Mouse (Mus musculus) kidney, adult 2 months (tissue): ENCODE results near the gene Stra6. TPM values are rescaled to one million over a fixed set of nuclear protein-coding genes. Genes with fewer than 3 reads are reported as not detected.

Experiments used
- DNase-seq: peaks from one replicate; pipeline ENCODE4 v3.0.0; 2021
- H3K27ac ChIP-seq: fragments of 200-500 bp; 2 replicates; pipeline ENCODE4 v1.5.1; 2012; ENCODE audit warnings: low read depth, low read length, control low read depth, inconsistent platforms; ENCODE audit not compliant: insufficient read depth
- H3K27me3 ChIP-seq: fragments of 200-500 bp; replicated peaks from 2 replicates; pipeline ENCODE4 v1.6.1; 2012; ENCODE audit warnings: mild to moderate bottlenecking, moderate library complexity, low read length, inconsistent platforms; ENCODE audit not compliant: control insufficient read depth, insufficient read depth
- H3K36me3 ChIP-seq: fragments of 200-500 bp; 2 replicates; pipeline ENCODE4 v1.6.1; 2012; ENCODE audit warnings: mild to moderate bottlenecking, moderate library complexity, low read length, inconsistent platforms; ENCODE audit not compliant: control insufficient read depth, insufficient read depth
- H3K4me1 ChIP-seq: fragments of 200-500 bp; 2 replicates; pipeline ENCODE4 v1.6.1; 2011; ENCODE audit warnings: low read length; ENCODE audit not compliant: control insufficient read depth, insufficient read depth
- H3K4me3 ChIP-seq: fragments of 200-500 bp; 2 replicates; pipeline ENCODE4 v1.5.1; 2011; ENCODE audit warnings: mild to moderate bottlenecking, low read depth, low read length, control low read depth; ENCODE audit not compliant: insufficient read depth
- CTCF ChIP-seq: fragments of 200-500 bp; conservative IDR thresholded peaks from 2 replicates; pipeline ENCODE4 v1.5.1; 2011; ENCODE audit warnings: low read depth, mild to moderate bottlenecking, control low read depth, low read length, moderate library complexity, mixed read lengths; ENCODE audit not compliant: insufficient read depth, insufficient read length
- POLR2A ChIP-seq: fragments of 200-500 bp; IDR thresholded peaks from one replicate; pipeline ENCODE4 v1.6.1; 2011; ENCODE audit warnings: low read depth, low read length, control low read depth
- WGBS: fragments of 180-500 bp; shearing (Covaris S2); methylation state at CpG from one replicate; pipeline ENCODE4 v1.1.7; 2018; 5-methylcytosine and 5-hydroxymethylcytosine counted together
- polyA plus RNA-seq: library from polyadenylated mRNA; depleted of rRNA; stranded (reverse); fragments of >200 nt; gene quantifications from 2 replicates; pipeline ENCODE4 v1.2.3, GENCODE M21; 2012

The Stra6 gene
- polyA plus RNA-seq, 1 experiment = 15.4 TPM

DNA sequence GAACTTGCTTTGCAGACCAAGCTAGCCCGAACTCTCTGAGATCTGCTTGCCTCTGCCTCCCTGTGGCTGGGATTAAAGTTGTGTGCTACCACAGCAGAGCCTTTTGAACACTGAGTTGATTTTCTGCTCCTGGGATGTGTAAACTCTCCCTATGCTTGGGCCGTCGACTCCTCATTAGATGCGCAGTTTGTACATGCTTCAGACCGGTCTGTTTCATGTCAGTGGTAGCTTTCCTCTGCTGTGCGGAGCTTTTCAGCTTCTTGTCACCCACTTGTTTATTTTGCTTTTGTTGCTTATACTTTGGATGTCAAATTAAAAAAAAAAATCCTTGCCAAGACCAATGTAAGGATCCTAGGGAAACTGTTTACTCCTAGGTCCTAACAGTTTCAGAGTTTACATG is 32.4 kb downstream of the Stra6 start:
- no peak overlapping the region for H3K27ac ChIP-seq
- no peaks in the 10 kb centered on the region for H3K4me1 ChIP-seq
- no peaks in the 10 kb centered on the region for H3K27me3 ChIP-seq
- TF ChIP-seq POLR2A (no peak), CTCF (no peak)
- DNase-seq = no peak
- H3K4me3 ChIP-seq = no peak overlapping the region
- H3K36me3 ChIP-seq = no peaks in the 10 kb centered on the region
- 87% methylated on average over 6 of the region's 6 CpGs for WGBS

DNA sequence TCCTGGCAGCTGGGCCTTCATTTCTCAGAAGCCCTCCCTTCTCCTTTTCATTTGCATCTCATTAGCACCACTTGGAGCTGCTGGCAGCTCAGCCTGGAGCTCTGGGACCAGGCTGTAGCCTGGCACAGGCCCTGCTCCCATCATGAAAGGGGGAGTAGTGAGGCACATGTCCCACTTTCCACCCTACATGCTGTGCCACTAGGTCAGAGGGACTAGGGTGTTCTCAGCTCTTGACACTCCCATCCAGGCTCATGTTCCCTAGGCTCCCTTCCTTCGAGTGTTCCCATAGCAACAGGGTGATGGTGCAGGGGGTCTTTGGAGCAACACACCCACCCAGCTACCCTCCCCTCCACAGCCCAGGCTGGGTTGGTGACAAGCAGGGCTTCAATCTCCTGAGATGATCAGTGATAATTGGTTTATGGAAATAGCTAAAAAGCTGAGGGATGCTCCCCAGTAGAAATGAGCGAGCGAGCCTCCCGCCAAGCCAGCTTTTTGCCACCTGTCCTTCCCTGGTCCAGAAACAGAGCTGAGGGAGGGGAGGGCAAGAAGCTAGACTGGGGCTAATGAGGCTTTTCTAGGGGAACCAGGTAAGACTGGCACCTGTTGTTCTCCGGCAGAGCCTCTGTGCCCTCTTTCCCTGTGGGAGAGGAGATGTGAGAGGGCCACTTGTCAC is 33.2 kb downstream of the Stra6 start:
- no peak for DNase-seq
- Histone ChIP-seq H3K4me1 (no peaks in the 10 kb centered on the region), H3K27me3 (no peaks in the 10 kb centered on the region), H3K27ac (no peak overlapping the region), H3K4me3 (no peak overlapping the region), H3K36me3 (no peaks in the 10 kb centered on the region)
- 87% methylated on average over 5 of the region's 5 CpGs for WGBS
- TF ChIP-seq POLR2A = no peak

DNA sequence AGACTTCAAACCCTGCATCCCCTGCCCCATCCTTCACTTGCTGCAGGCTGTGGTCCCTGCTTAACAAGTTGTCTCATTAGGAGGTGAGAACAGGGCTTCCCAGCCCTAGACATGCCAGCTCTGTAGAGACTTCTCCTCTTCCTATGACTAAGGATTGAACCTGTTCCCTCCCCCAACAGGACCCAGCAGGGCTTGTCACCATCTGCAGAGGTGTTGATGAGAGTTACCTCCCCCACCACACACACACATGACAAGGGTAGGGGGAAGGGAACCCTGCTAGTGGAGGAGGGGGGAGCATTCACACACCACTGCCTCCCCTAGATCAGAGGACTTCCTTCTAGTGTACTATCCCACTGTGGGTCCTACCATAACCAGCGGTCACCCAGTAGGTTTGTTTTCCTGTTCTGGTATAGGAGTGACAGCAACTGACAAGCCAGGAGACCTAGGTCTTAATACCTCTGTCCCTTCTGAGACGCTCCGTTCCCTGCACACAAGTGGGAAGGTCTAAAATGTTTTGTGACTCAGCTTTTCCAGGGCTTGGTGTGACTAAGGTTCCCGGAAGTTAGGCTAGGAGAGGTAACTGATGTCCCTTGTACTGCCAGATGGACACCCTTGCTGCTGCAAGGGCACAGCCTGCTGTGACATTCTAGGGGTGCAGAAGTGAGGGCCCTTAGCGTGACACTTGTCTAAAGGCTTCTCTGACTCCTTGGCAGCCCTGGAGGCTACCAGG is 36.4 kb downstream of the Stra6 start:
- no peak overlapping the region for H3K27ac ChIP-seq
- no peak overlapping the region for H3K4me3 ChIP-seq
- 70% methylated on average over 5 of the region's 5 CpGs for WGBS
- no peaks in the 10 kb centered on the region for H3K27me3 ChIP-seq
- H3K36me3 ChIP-seq = no peaks in the 10 kb centered on the region
- TF ChIP-seq POLR2A (no peak), CTCF (no peak)
- no peaks in the 10 kb centered on the region for H3K4me1 ChIP-seq
- DNase-seq = no peak

DNA sequence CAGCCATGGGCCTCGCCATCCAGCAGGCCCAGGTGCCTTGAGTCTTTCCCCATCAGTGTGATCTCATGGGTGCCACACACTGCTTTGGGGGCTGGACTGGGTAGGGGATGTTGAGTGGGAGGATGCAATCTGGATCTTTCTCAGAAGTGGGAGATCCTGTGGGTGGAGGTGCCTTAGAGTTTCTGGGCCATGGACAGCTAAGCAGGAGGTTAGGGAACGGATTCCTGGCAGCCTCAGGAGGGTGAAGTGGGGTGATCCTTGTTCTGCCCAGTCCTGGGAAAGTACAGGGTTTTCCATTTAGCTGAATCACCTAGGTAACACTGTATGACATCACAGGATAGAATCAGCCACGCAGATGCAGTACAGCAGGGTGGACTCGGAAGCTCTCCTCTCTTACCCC is 38.4 kb downstream of the Stra6 start:
- TF ChIP-seq POLR2A (no peak), CTCF (no peak)
- H3K27ac ChIP-seq = no peak overlapping the region
- H3K27me3 ChIP-seq = no peaks in the 10 kb centered on the region
- H3K4me3 ChIP-seq = no peak overlapping the region
- WGBS = 68% methylated on average over 4 of the region's 4 CpGs
- DNase-seq = no peak
- no peaks in the 10 kb centered on the region for H3K4me1 ChIP-seq
- H3K36me3 ChIP-seq = no peaks in the 10 kb centered on the region

DNA sequence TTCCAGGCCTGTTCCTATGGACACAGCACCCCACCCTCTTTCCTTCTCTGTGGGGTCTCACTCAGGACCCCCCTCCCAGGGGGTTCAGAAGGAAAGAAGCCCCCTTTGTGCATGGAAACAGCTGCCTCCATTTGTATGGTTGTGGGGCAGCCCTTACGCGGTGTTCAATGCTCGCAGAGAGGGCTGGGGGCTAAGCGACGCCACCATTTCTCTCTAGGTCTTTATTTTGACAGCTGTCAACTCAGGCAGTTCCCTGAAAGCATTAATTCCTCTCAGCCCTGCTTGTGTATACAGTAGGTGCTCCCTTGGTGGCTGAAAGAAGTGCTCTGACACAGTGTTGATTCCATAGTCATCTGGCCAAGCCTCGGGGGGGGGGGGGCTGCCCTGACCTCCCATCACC is 40.1 kb downstream of the Stra6 start:
- H3K27ac ChIP-seq = no peak overlapping the region
- no peaks in the 10 kb centered on the region for H3K36me3 ChIP-seq
- H3K4me3 ChIP-seq = no peak overlapping the region
- H3K27me3 ChIP-seq = no peaks in the 10 kb centered on the region
- 82% methylated on average over 6 of the region's 6 CpGs for WGBS
- TF ChIP-seq POLR2A (no peak), CTCF (no peak)
- no peak for DNase-seq
- H3K4me1 ChIP-seq = no peaks in the 10 kb centered on the region

DNA sequence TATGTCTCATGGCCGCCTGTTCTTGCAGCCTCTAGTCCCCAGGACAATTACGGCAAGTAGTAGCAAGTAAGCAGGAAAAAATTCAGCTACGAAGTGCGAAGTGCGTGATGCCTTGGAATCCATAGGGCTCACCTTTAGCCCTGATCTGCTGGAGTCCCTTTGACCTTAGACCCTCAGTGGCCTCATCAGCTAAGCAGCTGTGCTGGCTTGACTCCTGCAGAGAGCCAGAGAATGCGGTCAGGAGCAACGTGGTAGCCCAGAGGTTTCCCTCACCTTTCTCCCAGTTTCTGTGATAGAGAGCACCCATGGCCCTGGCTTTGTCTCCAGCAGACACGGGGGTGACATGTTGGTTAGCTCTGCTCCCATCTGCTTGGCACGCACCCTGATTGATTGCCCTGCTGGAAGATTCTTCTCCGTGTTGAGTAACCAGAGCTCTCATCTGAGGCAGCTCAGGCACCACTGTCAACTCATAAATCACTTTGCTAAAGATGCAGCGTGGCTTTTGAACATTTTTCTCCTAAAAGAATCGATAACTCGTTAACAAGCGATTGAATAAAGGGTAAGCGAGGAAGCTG is 42.1 kb downstream of the Stra6 start:
- DNase-seq = no peak
- H3K4me3 ChIP-seq = no peak overlapping the region
- H3K4me1 ChIP-seq = no peaks in the 10 kb centered on the region
- H3K27me3 ChIP-seq = no peaks in the 10 kb centered on the region
- no peak overlapping the region for H3K27ac ChIP-seq
- no peak for TF ChIP-seq POLR2A
- TF ChIP-seq CTCF = no peak
- 59% methylated on average over 15 of the region's 15 CpGs for WGBS
- H3K36me3 ChIP-seq = no peaks in the 10 kb centered on the region

DNA sequence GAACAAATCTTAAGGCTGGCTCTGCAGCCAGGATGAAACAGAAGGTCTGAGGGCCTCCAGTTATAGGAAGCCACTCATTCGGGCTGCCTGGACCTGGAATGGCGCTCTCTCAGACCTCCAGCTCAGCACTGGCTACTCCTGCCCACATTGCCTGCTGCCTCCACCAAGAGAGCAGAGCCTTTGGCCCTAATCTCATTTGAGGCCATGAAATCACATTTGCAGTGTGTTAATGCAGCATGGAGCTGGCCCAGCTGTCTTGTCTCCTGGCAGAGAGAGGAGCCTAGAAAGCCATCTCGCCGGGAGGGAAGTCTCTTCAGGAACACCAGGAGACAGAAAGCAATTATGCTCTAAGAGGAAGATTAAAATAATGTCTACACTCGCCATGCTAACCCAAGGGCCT is 43.9 kb downstream of the Stra6 start:
- no peak for DNase-seq
- Histone ChIP-seq H3K36me3 (no peaks in the 10 kb centered on the region), H3K27ac (no peak overlapping the region), H3K27me3 (no peaks in the 10 kb centered on the region), H3K4me1 (no peaks in the 10 kb centered on the region), H3K4me3 (no peak overlapping the region)
- WGBS = 70% methylated on average over 5 of the region's 5 CpGs
- TF ChIP-seq CTCF = no peak
- TF ChIP-seq POLR2A = no peak
